Mouse (Mus musculus): ENCODE data around the gene Grik4.

Grik4 gene

DNA sequence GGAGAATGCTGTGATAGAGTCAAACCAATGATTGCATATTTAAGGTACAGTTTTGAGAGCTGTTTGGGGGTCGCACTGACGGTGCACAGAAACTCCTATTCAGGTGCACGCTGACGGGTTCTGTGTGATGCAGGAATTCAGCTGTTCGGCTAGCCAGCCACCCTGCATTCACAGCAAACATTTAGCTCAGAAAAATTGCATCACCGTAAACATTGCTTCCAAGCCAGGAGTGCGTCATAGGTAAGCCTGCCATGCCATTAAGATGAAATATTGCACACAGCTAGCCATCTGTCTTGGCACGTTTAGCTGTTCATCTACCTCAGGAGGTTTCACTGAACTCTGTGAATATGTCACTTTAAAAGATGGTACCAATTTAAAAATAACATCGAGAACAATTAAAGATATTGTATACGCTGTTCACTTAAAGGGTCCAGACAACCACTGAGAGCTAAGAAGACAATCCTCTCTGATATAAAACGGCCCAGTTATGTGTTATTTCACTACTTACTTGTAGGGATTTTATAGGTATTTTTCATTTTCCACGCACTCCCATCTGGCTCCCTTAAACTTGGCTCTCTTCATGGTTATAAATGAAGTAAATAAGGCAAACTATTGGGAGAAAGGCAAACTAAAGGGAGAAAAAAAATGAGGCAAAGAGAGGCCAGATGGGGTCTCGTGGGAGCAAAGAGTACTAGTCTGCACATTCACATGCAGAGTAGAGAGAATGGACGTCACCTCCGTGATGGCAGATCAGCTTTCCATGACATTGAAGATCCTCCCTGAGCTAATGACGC is 453.5 kb downstream of the Grik4 start:
- DNase-seq (ENCODE audit: low read depth, low spot score), result no peak

DNA sequence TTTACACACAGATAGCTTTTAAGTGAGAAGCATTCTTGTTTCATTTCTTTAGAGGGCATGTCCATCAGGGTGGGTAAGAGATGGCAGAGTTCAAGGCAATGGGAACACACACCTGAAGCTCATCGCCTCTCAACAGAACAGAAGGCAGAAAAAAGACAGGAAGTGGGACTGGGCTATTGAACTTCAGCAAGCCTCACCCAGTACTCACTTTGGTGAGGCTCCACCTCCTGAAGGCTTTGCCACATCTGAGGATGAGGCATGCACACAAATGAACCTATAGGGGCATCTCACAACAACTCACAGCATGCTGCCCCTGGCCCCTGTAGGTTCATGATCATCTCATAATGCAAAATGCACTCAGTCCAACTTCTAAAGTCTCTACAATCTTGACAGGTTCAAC is 456.2 kb downstream of the Grik4 start:
- no peak for DNase-seq (ENCODE audit: low read depth, low spot score)

GRCm38 (mm10) chr9:42486913-42487312 is 457.4 kb downstream of the Grik4 start:
- no peak for DNase-seq (ENCODE audit: low read depth, low spot score)

DNA sequence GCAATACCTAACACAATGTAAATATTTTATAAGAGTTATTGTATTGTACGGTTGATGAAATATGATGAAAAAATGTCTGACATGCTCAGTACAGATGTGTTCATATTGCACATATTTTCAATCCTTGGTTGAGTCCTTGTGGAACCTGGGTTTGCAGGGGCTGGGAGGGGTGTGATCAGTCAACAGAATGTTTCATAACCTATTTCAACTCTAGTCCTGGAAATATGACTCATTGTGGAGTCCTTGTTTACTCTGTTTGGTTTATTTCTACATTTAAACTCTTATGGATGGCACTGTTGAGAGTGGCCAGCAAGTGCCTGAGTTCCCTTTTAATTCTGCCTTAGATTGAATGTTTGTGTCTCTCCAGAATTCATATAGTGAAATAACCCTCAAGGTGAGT is 459.6 kb downstream of the Grik4 start:
- DNase-seq (ENCODE audit: low read depth, low spot score), result no peak

DNA sequence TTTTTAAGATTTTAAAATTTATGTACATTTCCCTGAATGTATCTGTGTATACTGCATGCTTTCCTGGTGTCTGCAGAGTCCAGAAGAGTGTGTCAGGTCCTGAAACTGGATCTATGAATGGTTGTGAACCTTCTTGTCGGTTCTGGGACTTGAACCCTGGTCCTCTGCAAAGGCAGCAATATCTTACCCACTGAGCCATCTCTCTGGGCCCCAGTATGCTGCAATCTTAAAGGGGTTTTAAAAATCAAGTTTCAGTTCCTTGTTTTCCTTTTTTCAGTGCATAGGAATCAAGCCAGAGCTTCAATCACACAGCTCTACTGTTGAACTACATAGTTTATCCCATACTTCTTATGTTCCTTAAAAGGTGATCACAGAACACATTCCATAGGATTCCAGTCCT is 461.3 kb downstream of the Grik4 start:
- no peak for DNase-seq (ENCODE audit: low read depth, low spot score)

DNA sequence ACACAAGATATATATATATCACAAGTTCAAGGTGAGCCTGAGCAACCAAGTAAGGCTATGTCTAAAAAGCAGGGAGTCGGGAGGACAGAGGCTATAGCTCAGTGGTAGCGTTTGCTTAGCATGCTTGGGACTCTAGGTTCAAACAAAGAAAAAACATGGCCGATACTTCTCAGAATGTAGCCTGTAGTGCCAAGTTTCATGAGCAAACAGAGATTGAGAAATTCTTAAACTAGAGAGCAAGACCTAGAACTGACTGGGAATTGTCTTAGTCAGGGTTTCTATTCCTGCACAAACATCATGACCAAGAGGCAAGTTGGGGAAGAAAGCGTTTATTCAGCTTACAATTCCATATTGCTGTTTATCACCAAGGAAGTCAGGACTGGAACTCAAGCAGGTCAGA is 468.1 kb downstream of the Grik4 start:
- DNase-seq (ENCODE audit: low read depth, low spot score), result no peak

- DNase-seq (ENCODE audit: low read depth, low spot score), result no peak
Observed at GRCm38 (mm10) chr9:42474244-42474643, 470.0 kb downstream of the Grik4 start.

DNA sequence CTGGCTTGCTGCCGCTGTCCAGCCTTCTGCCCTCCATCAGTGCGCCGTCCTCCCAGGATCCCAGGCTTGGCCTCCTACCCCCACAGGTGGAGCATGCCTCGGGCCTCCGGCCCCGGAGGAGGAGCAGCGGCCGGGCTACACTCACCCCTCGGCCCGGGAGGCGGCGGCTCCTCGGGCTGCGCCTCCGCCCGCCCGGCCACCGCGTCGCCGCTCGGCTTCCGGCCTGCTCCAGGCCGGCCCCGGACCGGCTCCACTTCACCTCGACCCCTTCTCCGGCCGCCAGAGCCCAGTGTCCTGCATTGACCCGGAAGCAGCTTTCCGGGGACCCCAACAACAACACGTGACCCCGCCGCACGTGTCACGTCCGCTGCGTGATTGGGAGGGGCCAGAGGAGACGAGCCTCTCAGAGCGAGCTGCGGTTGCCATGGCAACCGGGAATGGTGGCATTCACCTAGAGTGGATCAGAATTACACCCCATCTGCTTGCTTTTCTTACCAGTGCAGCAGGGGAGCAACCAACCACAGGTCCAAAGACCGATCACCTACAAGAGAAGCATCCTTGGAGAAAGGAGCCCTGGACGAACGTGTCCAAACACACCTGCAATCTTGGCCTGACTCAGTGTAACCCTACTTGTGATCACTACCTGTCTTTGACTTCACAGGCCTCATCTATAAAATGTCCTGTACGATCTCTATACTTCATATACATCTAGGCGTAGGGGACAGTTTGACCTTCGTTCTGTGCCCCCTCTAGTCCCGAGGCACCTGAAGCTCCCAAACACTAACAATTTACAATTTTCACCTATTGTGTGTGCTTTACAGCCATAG is 472.2 kb downstream of the Grik4 start:
- DNase-seq (ENCODE audit: low read depth, low spot score), result peak; percentile 92

GRCm38 (mm10) chr9:42471214-42471613 is 473.1 kb downstream of the Grik4 start:
- DNase-seq (ENCODE audit: low read depth, low spot score), result no peak

GRCm38 (mm10) chr9:42469323-42469722 is 475.0 kb downstream of the Grik4 start:
- no peak for DNase-seq (ENCODE audit: low read depth, low spot score)

GRCm38 (mm10) chr9:42468360-42468759 is 475.9 kb downstream of the Grik4 start:
- no peak for DNase-seq (ENCODE audit: low read depth, low spot score)
